Mouse (Mus musculus) embryonic facial prominence, embryonic 13.5 days (tissue): Measurements from ENCODE around the gene Rnh1. TPM values are rescaled to one million over a fixed set of nuclear protein-coding genes. Genes with fewer than 3 reads are reported as not detected.

ENCODE experiments used
- ATAC-seq: fragments of 200-750 bp; cut with Nextera tagmentation; 2 replicates; pipeline ENCODE4 v1.8.0; 2017; ENCODE audit warnings: low read depth; ENCODE audit not compliant: insufficient number of reproducible peaks, insufficient read depth, low FRiP score, low TSS enrichment
- H3K27ac ChIP-seq: fragments of 300-500 bp; sonication (generic); 2 replicates; pipeline ENCODE4 v1.5.1; 2015; ENCODE audit warnings: moderate library complexity, mild to moderate bottlenecking, inconsistent platforms
- H3K27me3 ChIP-seq: fragments of 300-500 bp; sonication (generic); 2 replicates; pipeline ENCODE4 v1.6.1; 2015; ENCODE audit warnings: mild to moderate bottlenecking, inconsistent platforms
- H3K36me3 ChIP-seq: fragments of 300-500 bp; sonication (generic); 2 replicates; pipeline ENCODE4 v1.6.1; 2015; ENCODE audit warnings: mild to moderate bottlenecking, inconsistent platforms
- H3K4me1 ChIP-seq: fragments of 300-500 bp; sonication (generic); 2 replicates; pipeline ENCODE4 v1.6.1; 2015; ENCODE audit warnings: inconsistent platforms
- H3K4me2 ChIP-seq: fragments of 300-500 bp; sonication (generic); 2 replicates; pipeline ENCODE4 v1.6.1; 2015; ENCODE audit warnings: moderate library complexity, mild to moderate bottlenecking, inconsistent platforms
- H3K4me3 ChIP-seq: fragments of 300-500 bp; sonication (generic); 2 replicates; pipeline ENCODE4 v1.5.1; 2015; ENCODE audit warnings: mild to moderate bottlenecking, inconsistent platforms
- H3K9ac ChIP-seq: fragments of 300-500 bp; sonication (generic); 2 replicates; pipeline ENCODE4 v1.6.1; 2015; ENCODE audit warnings: mild to moderate bottlenecking, inconsistent platforms
- H3K9me3 ChIP-seq: fragments of 300-500 bp; sonication (generic); 2 replicates; pipeline ENCODE4 v1.6.1; 2016; ENCODE audit warnings: inconsistent platforms
- WGBS: fragments of 180-500 bp; shearing (Covaris S2); methylation state at CpG from one replicate; pipeline ENCODE4 v1.1.7; 2015; ENCODE audit warnings: mixed read lengths; 5-methylcytosine and 5-hydroxymethylcytosine counted together
- polyA plus RNA-seq: library from polyadenylated mRNA; unstranded; fragments of >200 nt; fragmentation: Nextera tagmentation; extraction: Ambion mirVana; gene quantifications from 2 replicates; pipeline ENCODE4 v1.2.1, GENCODE M21; 2015

Rnh1 gene
- polyA plus RNA-seq, 1 experiment from 2014 or later, result 118 TPM

- 88% methylated on average over 8 of the region's 8 CpGs for WGBS
- ATAC-seq, result no peak
- Histone ChIP-seq H3K9me3 (no peaks in the 10 kb centered on the region), H3K27ac (no peak overlapping the region), H3K4me3 (no peak overlapping the region), H3K9ac (no peak overlapping the region), H3K27me3 (no peaks in the 10 kb centered on the region), H3K4me1 (peaks cover 24% of the 10 kb centered on the region), H3K36me3 (peaks cover 7% of the 10 kb centered on the region), H3K4me2 (no peak overlapping the region)
Observed at GRCm38 (mm10) chr7:141196619-141197282, 24.1 kb upstream of the Rnh1 start.

GRCm38 (mm10) chr7:141195754-141196153 lies 23.1 kb upstream of the Rnh1 start:
- H3K9me3 ChIP-seq, result no peaks in the 10 kb centered on the region
- H3K4me3 ChIP-seq, result 0 out of 2 replicates have a peak overlapping the region, but pooled peaks have one; percentile 91
- peaks cover 17% of the 10 kb centered on the region for H3K36me3 ChIP-seq
- peaks cover 27% of the 10 kb centered on the region for H3K4me1 ChIP-seq
- no peak for ATAC-seq
- 93% methylated on average over 2 of the region's 2 CpGs for WGBS
- H3K9ac ChIP-seq, result no peak overlapping the region
- H3K27ac ChIP-seq, result peak overlapping the region; percentile 60; the same call in 1 of the 2 replicates
- no peaks in the 10 kb centered on the region for H3K27me3 ChIP-seq
- H3K4me2 ChIP-seq, result peak overlapping the region; percentile 98

- Histone ChIP-seq H3K9me3 (no peaks in the 10 kb centered on the region), H3K4me2 (peak overlapping the region; percentile 98), H3K27ac (peak overlapping the region; percentile 80), H3K36me3 (peaks cover 26% of the 10 kb centered on the region), H3K4me1 (peaks cover 27% of the 10 kb centered on the region), H3K27me3 (no peaks in the 10 kb centered on the region), H3K4me3 (peak overlapping the region; percentile 91), H3K9ac (peak overlapping the region; percentile 77)
- WGBS, result under 1% methylated on average over 28 of the region's 28 CpGs
- ATAC-seq, result no peak; the same call in 1 of the 2 replicates
Observed at GRCm38 (mm10) chr7:141194830-141195229, 22.2 kb upstream of the Rnh1 start.

GRCm38 (mm10) chr7:141194409-141194808 lies 21.8 kb upstream of the Rnh1 start:
- under 1% methylated on average over 23 of the region's 23 CpGs for WGBS
- Histone ChIP-seq H3K9me3 (no peaks in the 10 kb centered on the region), H3K4me1 (peaks cover 27% of the 10 kb centered on the region), H3K4me2 (peak overlapping the region; percentile 98), H3K9ac (peak overlapping the region; percentile 77), H3K4me3 (peak overlapping the region; percentile 91), H3K36me3 (peaks cover 31% of the 10 kb centered on the region), H3K27ac (peak overlapping the region; percentile 80), H3K27me3 (no peaks in the 10 kb centered on the region)
- ATAC-seq, result no peak

GRCm38 (mm10) chr7:141193948-141194347 lies 21.3 kb upstream of the Rnh1 start, which contains the start of the genes Hras and Lrrc56:
Gene Hras, minus strand, starts transcription at chr7:141194005.
Gene Lrrc56, plus strand, starts transcription at chr7:141194157.
- Histone ChIP-seq H3K4me3 (peak within 1 kb of the TSS; percentile 91), H3K9ac (peak within 1 kb of the TSS; percentile 93), H3K36me3 (peaks cover 35% of the 10 kb centered on the region), H3K9me3 (no peaks in the 10 kb centered on the region), H3K4me2 (peak within 1 kb of the TSS; percentile 98), H3K27me3 (no peaks in the 10 kb centered on the region), H3K27ac (peak within 1 kb of the TSS; percentile 89), H3K4me1 (peaks cover 27% of the 10 kb centered on the region)
- under 1% methylated on average over 38 of the region's 39 CpGs for WGBS
- ATAC-seq, result peak; percentile 91

- under 1% methylated on average over 36 of the region's 43 CpGs for WGBS
- Histone ChIP-seq H3K27me3 (no peaks in the 10 kb centered on the region), H3K36me3 (peaks cover 38% of the 10 kb centered on the region), H3K4me3 (peak overlapping the region; percentile 91), H3K9me3 (no peaks in the 10 kb centered on the region), H3K27ac (peak overlapping the region; percentile 89), H3K9ac (peak overlapping the region; percentile 93), H3K4me2 (peak overlapping the region; percentile 98), H3K4me1 (peaks cover 27% of the 10 kb centered on the region)
- ATAC-seq, result peak; percentile 7; the same call in 1 of the 2 replicates
Observed at GRCm38 (mm10) chr7:141193348-141193856, 20.7 kb upstream of the Rnh1 start.

- ATAC-seq, result 0 out of 2 replicates have a peak, but pooled peaks have one; percentile 2
- 29% methylated on average over 12 of the region's 12 CpGs for WGBS
- H3K9ac ChIP-seq, result peak overlapping the region; percentile 93
- H3K4me2 ChIP-seq, result peak overlapping the region; percentile 98
- H3K27me3 ChIP-seq, result no peaks in the 10 kb centered on the region
- H3K36me3 ChIP-seq, result peaks cover 38% of the 10 kb centered on the region
- H3K27ac ChIP-seq, result peak overlapping the region; percentile 89; the same call in 1 of the 2 replicates
- peaks cover 27% of the 10 kb centered on the region for H3K4me1 ChIP-seq
- no peaks in the 10 kb centered on the region for H3K9me3 ChIP-seq
- peak overlapping the region; percentile 91 for H3K4me3 ChIP-seq
Observed at GRCm38 (mm10) chr7:141192776-141193347, 20.2 kb upstream of the Rnh1 start.

- Histone ChIP-seq H3K27me3 (no peaks in the 10 kb centered on the region), H3K27ac (no peak overlapping the region), H3K9me3 (no peaks in the 10 kb centered on the region), H3K36me3 (peaks cover 38% of the 10 kb centered on the region), H3K9ac (peak overlapping the region; percentile 93), H3K4me3 (peak overlapping the region; percentile 91), H3K4me2 (peak overlapping the region; percentile 98), H3K4me1 (peaks cover 27% of the 10 kb centered on the region)
- 88% methylated on average over 24 of the region's 24 CpGs for WGBS
- ATAC-seq, result no peak
Observed at GRCm38 (mm10) chr7:141191796-141192685, 19.4 kb upstream of the Rnh1 start.

- WGBS, result 81% methylated on average over 14 of the region's 14 CpGs
- Histone ChIP-seq H3K27ac (no peak overlapping the region), H3K36me3 (peaks cover 38% of the 10 kb centered on the region), H3K4me2 (no peak overlapping the region), H3K4me3 (no peak overlapping the region), H3K4me1 (peaks cover 27% of the 10 kb centered on the region), H3K27me3 (no peaks in the 10 kb centered on the region), H3K9ac (0 out of 2 replicates have a peak overlapping the region, but pooled peaks have one; percentile 46), H3K9me3 (no peaks in the 10 kb centered on the region)
- no peak for ATAC-seq
Observed at GRCm38 (mm10) chr7:141191036-141191435, 18.4 kb upstream of the Rnh1 start.

- Histone ChIP-seq H3K27ac (no peak overlapping the region), H3K9me3 (no peaks in the 10 kb centered on the region), H3K4me3 (no peak overlapping the region), H3K36me3 (peaks cover 38% of the 10 kb centered on the region), H3K4me1 (peaks cover 22% of the 10 kb centered on the region), H3K4me2 (no peak overlapping the region), H3K9ac (peak overlapping the region; percentile 7; the same call in 1 of the 2 replicates), H3K27me3 (no peaks in the 10 kb centered on the region)
- 82% methylated on average over 3 of the region's 3 CpGs for WGBS
- no peak for ATAC-seq
Observed at GRCm38 (mm10) chr7:141190220-141190619, 17.6 kb upstream of the Rnh1 start.

- Histone ChIP-seq H3K36me3 (peaks cover 38% of the 10 kb centered on the region), H3K9ac (no peak overlapping the region), H3K27me3 (no peaks in the 10 kb centered on the region), H3K4me2 (no peak overlapping the region), H3K27ac (no peak overlapping the region), H3K9me3 (no peaks in the 10 kb centered on the region), H3K4me3 (no peak overlapping the region), H3K4me1 (peaks cover 19% of the 10 kb centered on the region)
- no peak for ATAC-seq
- WGBS, result 90% methylated on average over 3 of the region's 3 CpGs
Observed at GRCm38 (mm10) chr7:141188733-141189132, 16.1 kb upstream of the Rnh1 start.
